Mouse (Mus musculus) intestine, embryonic 14.5 days (tissue): ENCODE measurements around the gene Sell. TPM values are rescaled to one million over a fixed set of nuclear protein-coding genes. Genes with fewer than 3 reads are reported as not detected.

Experiments
- ATAC-seq: fragments of 200-750 bp; cut with Nextera tagmentation; replicated peaks from 2 replicates; pipeline ENCODE4 v1.8.0; 2017; ENCODE audit warnings: low read depth, moderate number of reproducible peaks, moderate TSS enrichment, moderate library complexity; ENCODE audit not compliant: low FRiP score, low TSS enrichment
- DNase-seq: peaks from one replicate; pipeline ENCODE4 v3.0.0-alpha.2; 2018; ENCODE audit warnings: low spot score
- H3K27ac ChIP-seq: fragments of 300-500 bp; sonication (generic); 2 replicates; pipeline ENCODE4 v1.5.1; 2014; ENCODE audit warnings: low read depth, mild to moderate bottlenecking, control low read depth
- H3K27me3 ChIP-seq: fragments of 300-500 bp; sonication (generic); replicated peaks from 2 replicates; pipeline ENCODE4 v1.6.1; 2014; ENCODE audit warnings: low read length, control low read depth; ENCODE audit not compliant: control insufficient read depth, insufficient read depth
- H3K36me3 ChIP-seq: fragments of 300-500 bp; sonication (generic); 2 replicates; pipeline ENCODE4 v1.6.1; 2014; ENCODE audit warnings: low read length, control low read depth; ENCODE audit not compliant: control insufficient read depth, insufficient read depth
- H3K4me1 ChIP-seq: fragments of 300-500 bp; sonication (generic); replicated peaks from 2 replicates; pipeline ENCODE4 v1.6.1; 2014; ENCODE audit warnings: low read length, control low read depth, mixed read lengths; ENCODE audit not compliant: control insufficient read depth, insufficient read depth
- H3K4me2 ChIP-seq: fragments of 300-500 bp; sonication (generic); 2 replicates; pipeline ENCODE4 v1.6.1; 2014; ENCODE audit warnings: low read length
- H3K4me3 ChIP-seq: fragments of 300-500 bp; sonication (generic); 2 replicates; pipeline ENCODE4 v1.5.1; 2014; ENCODE audit warnings: low read depth, low read length, control low read depth, mixed read lengths
- H3K9ac ChIP-seq: fragments of 300-500 bp; sonication (generic); 2 replicates; pipeline ENCODE4 v1.6.1; 2014; ENCODE audit warnings: mild to moderate bottlenecking, low read length
- H3K9me3 ChIP-seq: fragments of 300-500 bp; sonication (generic); 2 replicates; pipeline ENCODE4 v1.6.1; 2016; ENCODE audit warnings: low read length, control low read depth; ENCODE audit not compliant: control insufficient read depth
- WGBS: fragments of 180-500 bp; shearing (Covaris S2); extraction: QIAGEN DNeasy Blood & Tissue Kit; methylation state at CpG from one replicate; pipeline ENCODE4 v1.1.7; 2014; 5-methylcytosine and 5-hydroxymethylcytosine counted together
- polyA plus RNA-seq: library from polyadenylated mRNA; unstranded; fragments of >200 nt; fragmentation: Nextera tagmentation; extraction: Ambion mirVana; gene quantifications from 2 replicates; pipeline ENCODE4 v1.2.1, GENCODE M21; 2014

Sell gene
- polyA plus RNA-seq, 1 experiment from 2014 or later: 0.26 TPM

GRCm38 (mm10) chr1:164043549-164043948, 18.2 kb upstream of the Sell start:
- Histone ChIP-seq H3K27ac (no peak overlapping the region), H3K4me3 (no peak overlapping the region)
- no peak for ATAC-seq

GRCm38 (mm10) chr1:164047934-164048333, 13.8 kb upstream of the Sell start, which contains the start of gene Sele:
TSS of gene Sele (plus strand) at chr1:164048234.
- H3K4me3 ChIP-seq: no peak within 1 kb of the TSS
- no peaks in the 10 kb centered on the region for H3K27me3 ChIP-seq
- H3K4me1 ChIP-seq: no peaks in the 10 kb centered on the region
- no peaks in the 10 kb centered on the region for H3K9me3 ChIP-seq
- H3K9ac ChIP-seq: no peak within 1 kb of the TSS
- H3K27ac ChIP-seq: no peak within 1 kb of the TSS
- no peaks in the 10 kb centered on the region for H3K36me3 ChIP-seq
- H3K4me2 ChIP-seq: no peak within 1 kb of the TSS
- DNase-seq (no peak), ATAC-seq (no peak)
- WGBS: 81% methylated on average over 5 of the region's 5 CpGs

More at GRCm38 (mm10) chr1:164043549-164043948, 18.2 kb upstream of the Sell start:
- Histone ChIP-seq H3K27me3 (no peaks in the 10 kb centered on the region), H3K36me3 (no peaks in the 10 kb centered on the region), H3K9me3 (no peaks in the 10 kb centered on the region), H3K4me2 (no peak overlapping the region), H3K9ac (no peak overlapping the region), H3K4me1 (no peaks in the 10 kb centered on the region)
- no peak for DNase-seq
- WGBS: 59% methylated on average over 3 of the region's 3 CpGs

GRCm38 (mm10) chr1:164053561-164053960, 8.2 kb upstream of the Sell start:
- DNase-seq: no peak
- Histone ChIP-seq H3K4me3 (no peak overlapping the region), H3K36me3 (no peaks in the 10 kb centered on the region), H3K4me1 (no peaks in the 10 kb centered on the region), H3K4me2 (no peak overlapping the region), H3K9ac (no peak overlapping the region), H3K9me3 (no peaks in the 10 kb centered on the region), H3K27me3 (no peaks in the 10 kb centered on the region), H3K27ac (no peak overlapping the region)
- WGBS: 91% methylated on average over 9 of the region's 9 CpGs
- ATAC-seq: no peak

- no peak overlapping the region for H3K27ac ChIP-seq
- DNase-seq: no peak
- no peaks in the 10 kb centered on the region for H3K4me1 ChIP-seq
- H3K9ac ChIP-seq: no peak overlapping the region
- H3K4me2 ChIP-seq: no peak overlapping the region
- H3K27me3 ChIP-seq: no peaks in the 10 kb centered on the region
- 45% methylated on average over 2 of the region's 2 CpGs for WGBS
- H3K4me3 ChIP-seq: no peak overlapping the region
- no peak for ATAC-seq
- H3K36me3 ChIP-seq: no peaks in the 10 kb centered on the region
- H3K9me3 ChIP-seq: no peaks in the 10 kb centered on the region
Measured at GRCm38 (mm10) chr1:164054800-164055199, 7.0 kb upstream of the Sell start.

- ATAC-seq (no peak), DNase-seq (no peak)
- Histone ChIP-seq H3K4me1 (no peaks in the 10 kb centered on the region), H3K36me3 (no peaks in the 10 kb centered on the region), H3K9ac (no peak overlapping the region), H3K4me2 (no peak overlapping the region), H3K27ac (no peak overlapping the region), H3K27me3 (no peaks in the 10 kb centered on the region), H3K9me3 (no peaks in the 10 kb centered on the region), H3K4me3 (no peak overlapping the region)
- 88% methylated on average over 4 of the region's 4 CpGs for WGBS
Measured at GRCm38 (mm10) chr1:164060071-164060470, 1.7 kb upstream of the Sell start.

GRCm38 (mm10) chr1:164061278-164061677, 504 bp upstream of the Sell start:
- 38% methylated on average over 4 of the region's 4 CpGs for WGBS
- Histone ChIP-seq H3K4me1 (no peaks in the 10 kb centered on the region), H3K27me3 (no peaks in the 10 kb centered on the region), H3K9ac (no peak overlapping the region), H3K4me3 (no peak overlapping the region), H3K9me3 (no peaks in the 10 kb centered on the region), H3K36me3 (no peaks in the 10 kb centered on the region), H3K27ac (no peak overlapping the region), H3K4me2 (no peak overlapping the region)
- DNase-seq (no peak), ATAC-seq (no peak)

- Histone ChIP-seq H3K27ac (no peak overlapping the region), H3K4me2 (no peak overlapping the region), H3K9ac (no peak overlapping the region), H3K36me3 (no peaks in the 10 kb centered on the region), H3K9me3 (no peaks in the 10 kb centered on the region), H3K4me1 (no peaks in the 10 kb centered on the region), H3K4me3 (no peak overlapping the region), H3K27me3 (no peaks in the 10 kb centered on the region)
- DNase-seq (no peak), ATAC-seq (no peak)
- WGBS: 49% methylated on average over 2 of the region's 2 CpGs
Measured at GRCm38 (mm10) chr1:164062856-164063255, 1.1 kb downstream of the Sell start.

- Histone ChIP-seq H3K4me3 (no peak overlapping the region), H3K36me3 (no peaks in the 10 kb centered on the region), H3K9ac (no peak overlapping the region), H3K4me2 (no peak overlapping the region), H3K27ac (no peak overlapping the region), H3K4me1 (no peaks in the 10 kb centered on the region), H3K9me3 (no peaks in the 10 kb centered on the region), H3K27me3 (no peaks in the 10 kb centered on the region)
- 56% methylated on average over 3 of the region's 3 CpGs for WGBS
- DNase-seq (no peak), ATAC-seq (no peak)
Measured at GRCm38 (mm10) chr1:164063745-164064144, 2.0 kb downstream of the Sell start.

- H3K27ac ChIP-seq: no peak overlapping the region
- no peaks in the 10 kb centered on the region for H3K27me3 ChIP-seq
- DNase-seq (no peak), ATAC-seq (no peak)
- no peaks in the 10 kb centered on the region for H3K4me1 ChIP-seq
- no peak overlapping the region for H3K4me2 ChIP-seq
- H3K9ac ChIP-seq: no peak overlapping the region
- no peaks in the 10 kb centered on the region for H3K9me3 ChIP-seq
- H3K4me3 ChIP-seq: no peak overlapping the region
- H3K36me3 ChIP-seq: no peaks in the 10 kb centered on the region
Measured at GRCm38 (mm10) chr1:164069261-164069660, 7.5 kb downstream of the Sell start.
